Mouse (Mus musculus): ENCODE results near the gene Tceal7. TPM values are rescaled to one million over a fixed set of nuclear protein-coding genes. Genes with fewer than 3 reads are reported as not detected.

Gene Tceal7
- polyA plus RNA-seq, 1 experiment from 2014 or later = 0.36 TPM

GRCm38 (mm10) chrX:136180897-136181553 lies 33.6 kb upstream of the Tceal7 start:
- Histone ChIP-seq H3K27me3 (ENCODE audit: insufficient read depth, low read length) (no peaks in the 10 kb centered on the region), H3K36me3 (replicated peaks; ENCODE audit: insufficient read depth, low read length) (no peaks in the 10 kb centered on the region), H3K4me3 (ENCODE audit: low read depth, low read length) (no peak overlapping the region), H3K9me3 (ENCODE audit: low read length) (no peaks in the 10 kb centered on the region), H3K4me2 (ENCODE audit: low read depth, low read length) (no peak overlapping the region), H3K27ac (ENCODE audit: low read depth) (no peak overlapping the region), H3K4me1 (ENCODE audit: insufficient read depth) (no peaks in the 10 kb centered on the region), H3K9ac (replicated peaks) (no peak overlapping the region)
- no peak for TF ChIP-seq CTCF (IDR thresholded peaks at IDR 0.05; ENCODE audit: low read depth)
- no peak for TF ChIP-seq EP300 (IDR thresholded peaks at IDR 0.05; ENCODE audit: low read depth)
- ATAC-seq (no peak), DNase-seq (no peak)
- WGBS (ENCODE audit: insufficient replicate concordance) = 35% methylated on average over 11 of the region's 11 CpGs

GRCm38 (mm10) chrX:136183107-136183506 lies 31.5 kb upstream of the Tceal7 start:
- TF ChIP-seq EP300 (IDR thresholded peaks at IDR 0.05; ENCODE audit: low read depth) (peak; percentile 59; the same call in 1 of the 2 replicates), CTCF (IDR thresholded peaks at IDR 0.05; ENCODE audit: low read depth) (no peak)
- Histone ChIP-seq H3K9ac (replicated peaks) (no peak overlapping the region), H3K27me3 (ENCODE audit: insufficient read depth, low read length) (no peaks in the 10 kb centered on the region), H3K4me1 (ENCODE audit: insufficient read depth) (no peaks in the 10 kb centered on the region), H3K4me3 (ENCODE audit: low read depth, low read length) (no peak overlapping the region), H3K27ac (ENCODE audit: low read depth) (no peak overlapping the region), H3K4me2 (ENCODE audit: low read depth, low read length) (no peak overlapping the region), H3K36me3 (replicated peaks; ENCODE audit: insufficient read depth, low read length) (no peaks in the 10 kb centered on the region), H3K9me3 (ENCODE audit: low read length) (no peaks in the 10 kb centered on the region)
- ATAC-seq = peak; percentile 83
- 55% methylated on average over 1 of the region's 1 CpGs for WGBS (ENCODE audit: insufficient replicate concordance)
- no peak for DNase-seq

- ATAC-seq (no peak), DNase-seq (no peak)
- Histone ChIP-seq H3K27ac (ENCODE audit: low read depth) (no peak overlapping the region), H3K4me1 (ENCODE audit: insufficient read depth) (no peaks in the 10 kb centered on the region), H3K4me2 (ENCODE audit: low read depth, low read length) (no peak overlapping the region), H3K4me3 (ENCODE audit: low read depth, low read length) (no peak overlapping the region), H3K36me3 (replicated peaks; ENCODE audit: insufficient read depth, low read length) (no peaks in the 10 kb centered on the region), H3K9ac (replicated peaks) (no peak overlapping the region), H3K9me3 (ENCODE audit: low read length) (no peaks in the 10 kb centered on the region), H3K27me3 (ENCODE audit: insufficient read depth, low read length) (no peaks in the 10 kb centered on the region)
- 65% methylated on average over 16 of the region's 16 CpGs for WGBS (ENCODE audit: insufficient replicate concordance)
- no peak for TF ChIP-seq CTCF (IDR thresholded peaks at IDR 0.05; ENCODE audit: low read depth)
- no peak for TF ChIP-seq EP300 (IDR thresholded peaks at IDR 0.05; ENCODE audit: low read depth)
Observed at GRCm38 (mm10) chrX:136195193-136195944, 19.2 kb upstream of the Tceal7 start.

GRCm38 (mm10) chrX:136196873-136197272 lies 17.7 kb upstream of the Tceal7 start:
- H3K27ac ChIP-seq (ENCODE audit: low read depth) = no peak overlapping the region
- H3K9ac ChIP-seq (replicated peaks) = no peak overlapping the region
- no peak overlapping the region for H3K4me2 ChIP-seq (ENCODE audit: low read depth, low read length)
- DNase-seq = peak; percentile 48
- TF ChIP-seq EP300 (IDR thresholded peaks at IDR 0.05; ENCODE audit: low read depth) (no peak), CTCF (IDR thresholded peaks at IDR 0.05; ENCODE audit: low read depth) (peak; percentile 67)
- H3K9me3 ChIP-seq (ENCODE audit: low read length) = no peaks in the 10 kb centered on the region
- H3K4me1 ChIP-seq (ENCODE audit: insufficient read depth) = no peaks in the 10 kb centered on the region
- 54% methylated on average over 1 of the region's 1 CpGs for WGBS (ENCODE audit: insufficient replicate concordance)
- no peaks in the 10 kb centered on the region for H3K36me3 ChIP-seq (replicated peaks; ENCODE audit: insufficient read depth, low read length)
- ATAC-seq = no peak
- H3K4me3 ChIP-seq (ENCODE audit: low read depth, low read length) = no peak overlapping the region
- H3K27me3 ChIP-seq (ENCODE audit: insufficient read depth, low read length) = no peaks in the 10 kb centered on the region

GRCm38 (mm10) chrX:136203257-136203656 lies 11.3 kb upstream of the Tceal7 start:
- 0 out of 2 replicates have a peak, but pooled peaks cover 3% of the 10 kb centered on the region for H3K27me3 ChIP-seq (ENCODE audit: insufficient read depth, low read length)
- peak overlapping the region; percentile 55; the same call in 1 of the 2 replicates for H3K27ac ChIP-seq (ENCODE audit: low read depth)
- no peaks in the 10 kb centered on the region for H3K4me1 ChIP-seq (ENCODE audit: insufficient read depth)
- no peaks in the 10 kb centered on the region for H3K36me3 ChIP-seq (replicated peaks; ENCODE audit: insufficient read depth, low read length)
- peak overlapping the region; percentile 55 for H3K4me2 ChIP-seq (ENCODE audit: low read depth, low read length)
- 23% methylated on average over 7 of the region's 7 CpGs for WGBS (ENCODE audit: insufficient replicate concordance)
- H3K9ac ChIP-seq (replicated peaks) = peak overlapping the region; percentile 46
- DNase-seq = no peak
- TF ChIP-seq CTCF (IDR thresholded peaks at IDR 0.05; ENCODE audit: low read depth) (no peak), EP300 (IDR thresholded peaks at IDR 0.05; ENCODE audit: low read depth) (no peak)
- ATAC-seq = no peak
- peak overlapping the region; percentile 40 for H3K4me3 ChIP-seq (ENCODE audit: low read depth, low read length)
- H3K9me3 ChIP-seq (ENCODE audit: low read length) = no peaks in the 10 kb centered on the region

- peak within 1 kb of the TSS; percentile 40 for H3K4me3 ChIP-seq (ENCODE audit: low read depth, low read length)
- peak within 1 kb of the TSS; percentile 46 for H3K9ac ChIP-seq (replicated peaks)
- H3K9me3 ChIP-seq (ENCODE audit: low read length) = no peaks in the 10 kb centered on the region
- H3K27ac ChIP-seq (ENCODE audit: low read depth) = peak within 1 kb of the TSS; percentile 55
- no peaks in the 10 kb centered on the region for H3K4me1 ChIP-seq (ENCODE audit: insufficient read depth)
- no peak for TF ChIP-seq EP300 (IDR thresholded peaks at IDR 0.05; ENCODE audit: low read depth)
- TF ChIP-seq CTCF (IDR thresholded peaks at IDR 0.05; ENCODE audit: low read depth) = no peak
- ATAC-seq (peak; percentile 80), DNase-seq (peak; percentile 36)
- 21% methylated on average over 9 of the region's 9 CpGs for WGBS (ENCODE audit: insufficient replicate concordance)
- no peaks in the 10 kb centered on the region for H3K36me3 ChIP-seq (replicated peaks; ENCODE audit: insufficient read depth, low read length)
- H3K27me3 ChIP-seq (ENCODE audit: insufficient read depth, low read length) = 0 out of 2 replicates have a peak, but pooled peaks cover 3% of the 10 kb centered on the region
- H3K4me2 ChIP-seq (ENCODE audit: low read depth, low read length) = peak within 1 kb of the TSS; percentile 55
Observed at GRCm38 (mm10) chrX:136203664-136204066, 10.9 kb upstream of the Tceal7 start, which contains the start of gene Tceal5. Tceal5 (minus strand) TSS chrX:136203876.

All from liver, postnatal 0 days (tissue).